Mouse (Mus musculus): ENCODE data around the gene Gm11060. TPM values are rescaled to one million over a fixed set of nuclear protein-coding genes. Genes with fewer than 3 reads are reported as not detected.

The Gm11060 gene
- total and polyA plus RNA-seq, 3 experiments, result not detected

DNA sequence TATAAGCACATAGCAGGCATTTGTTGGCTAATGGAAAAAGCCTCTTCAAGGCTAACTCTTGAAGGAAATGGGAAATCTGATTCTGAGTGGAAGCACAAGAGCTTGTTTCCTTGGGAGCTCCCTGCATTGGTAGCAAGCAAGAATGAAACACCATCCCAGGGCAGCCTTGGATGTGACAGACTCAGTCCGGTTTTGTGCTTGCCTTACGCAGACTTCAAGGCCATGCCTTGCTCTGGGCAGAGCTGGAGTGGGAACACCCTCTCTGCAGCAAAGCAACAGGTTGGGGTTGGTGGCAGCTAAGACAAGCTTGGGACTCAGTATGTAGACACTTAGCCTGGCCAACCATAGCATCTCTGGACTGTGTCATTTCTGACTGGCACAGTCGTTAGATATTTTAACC, 5.7 kb upstream of the Gm11060 start:
- Histone ChIP-seq H3K9me3 (replicated peaks) (no peaks in the 10 kb centered on the region), H3K27me3 (ENCODE audit: insufficient read depth, low read length) (peaks cover 13% of the 10 kb centered on the region), H3K36me3 (replicated peaks) (no peaks in the 10 kb centered on the region), H3K4me1 (ENCODE audit: insufficient read depth, low read depth, low read length) (no peaks in the 10 kb centered on the region), H3K4me3 (ENCODE audit: low read depth, low read length) (no peak overlapping the region)
- ATAC-seq (ENCODE audit: extremely low read depth, insufficient number of reproducible peaks, low FRiP score, poor library complexity, severe bottlenecking), result no peak
- no peak for TF ChIP-seq POLR2AphosphoS5 (IDR thresholded peaks at IDR 0.05; ENCODE audit: insufficient replicate concordance, low read depth, low read length)
- TF ChIP-seq TAL1 (conservative IDR thresholded peaks at IDR 0.05; ENCODE audit: low read depth, low read length), result no peak
- TF ChIP-seq GATA1 (IDR thresholded peaks at IDR 0.05; ENCODE audit: borderline replicate concordance, low read length), result no peak
- no peak for TF ChIP-seq CTCF (IDR thresholded peaks at IDR 0.05; ENCODE audit: low read depth, low read length)
- TF ChIP-seq GATA2 (IDR thresholded peaks at IDR 0.05; ENCODE audit: borderline replicate concordance, low read depth, low read length), result no peak
- no peak for DNase-seq (ENCODE audit: low spot score)

DNA sequence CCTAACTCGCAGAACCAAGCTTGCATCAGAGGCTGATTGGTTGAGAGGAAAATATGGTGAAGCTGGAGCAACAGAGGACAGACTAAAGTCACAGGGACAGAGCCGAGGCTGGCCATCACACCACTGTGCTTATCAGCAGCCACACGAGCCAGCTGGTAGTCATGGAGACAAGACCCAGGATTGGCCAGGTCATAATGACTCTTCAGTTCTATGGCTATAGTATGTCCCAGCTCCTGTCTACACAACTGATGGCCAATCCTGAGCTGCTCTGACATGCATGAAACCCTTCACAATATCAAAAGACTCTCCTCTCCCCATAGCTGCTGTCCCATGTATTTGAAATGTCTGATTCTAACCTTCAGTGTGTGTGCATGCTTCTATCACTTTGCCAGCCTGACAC, 3.8 kb upstream of the Gm11060 start:
- H3K27me3 ChIP-seq (ENCODE audit: insufficient read depth, low read length), result peaks cover 6% of the 10 kb centered on the region
- ATAC-seq (ENCODE audit: extremely low read depth, insufficient number of reproducible peaks, low FRiP score, poor library complexity, severe bottlenecking) (no peak), DNase-seq (ENCODE audit: low spot score) (no peak)
- H3K36me3 ChIP-seq (replicated peaks), result no peaks in the 10 kb centered on the region
- no peak overlapping the region for H3K4me3 ChIP-seq (ENCODE audit: low read depth, low read length)
- H3K9me3 ChIP-seq (replicated peaks), result no peaks in the 10 kb centered on the region
- TF ChIP-seq TAL1 (conservative IDR thresholded peaks at IDR 0.05; ENCODE audit: low read depth, low read length) (no peak), CTCF (IDR thresholded peaks at IDR 0.05; ENCODE audit: low read depth, low read length) (no peak), GATA1 (IDR thresholded peaks at IDR 0.05; ENCODE audit: borderline replicate concordance, low read length) (no peak), POLR2AphosphoS5 (IDR thresholded peaks at IDR 0.05; ENCODE audit: insufficient replicate concordance, low read depth, low read length) (no peak), GATA2 (IDR thresholded peaks at IDR 0.05; ENCODE audit: borderline replicate concordance, low read depth, low read length) (no peak)
- H3K4me1 ChIP-seq (ENCODE audit: insufficient read depth, low read depth, low read length), result no peaks in the 10 kb centered on the region

DNA sequence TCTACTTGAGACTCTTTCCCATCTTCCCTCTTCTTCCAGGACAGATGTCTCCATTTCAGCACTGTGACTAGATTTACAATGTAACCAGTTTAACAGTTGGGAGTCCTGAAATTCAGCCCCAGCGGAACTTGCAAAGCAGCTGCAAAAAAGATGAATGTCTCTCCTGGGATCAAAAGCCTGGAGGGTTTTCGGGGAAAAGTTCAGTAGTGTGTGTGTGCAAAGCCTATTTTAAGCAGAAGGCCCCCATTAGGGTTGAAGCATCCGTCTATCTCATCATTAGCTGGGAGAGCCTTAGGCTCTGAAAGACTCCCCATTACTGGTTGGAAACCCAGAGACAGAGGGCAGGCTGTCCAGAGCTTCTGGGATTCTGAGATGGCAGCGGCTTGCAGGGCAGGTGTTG, 2.7 kb upstream of the Gm11060 start:
- TF ChIP-seq TAL1 (conservative IDR thresholded peaks at IDR 0.05; ENCODE audit: low read depth, low read length), result no peak
- no peak for TF ChIP-seq GATA1 (IDR thresholded peaks at IDR 0.05; ENCODE audit: borderline replicate concordance, low read length)
- no peak for TF ChIP-seq GATA2 (IDR thresholded peaks at IDR 0.05; ENCODE audit: borderline replicate concordance, low read depth, low read length)
- no peak for TF ChIP-seq POLR2AphosphoS5 (IDR thresholded peaks at IDR 0.05; ENCODE audit: insufficient replicate concordance, low read depth, low read length)
- no peak for TF ChIP-seq CTCF (IDR thresholded peaks at IDR 0.05; ENCODE audit: low read depth, low read length)
- Histone ChIP-seq H3K27me3 (ENCODE audit: insufficient read depth, low read length) (peaks cover 6% of the 10 kb centered on the region), H3K4me3 (ENCODE audit: low read depth, low read length) (no peak overlapping the region), H3K36me3 (replicated peaks) (no peaks in the 10 kb centered on the region), H3K4me1 (ENCODE audit: insufficient read depth, low read depth, low read length) (no peaks in the 10 kb centered on the region), H3K9me3 (replicated peaks) (no peaks in the 10 kb centered on the region)
- DNase-seq (ENCODE audit: low spot score), result no peak
- ATAC-seq (ENCODE audit: extremely low read depth, insufficient number of reproducible peaks, low FRiP score, poor library complexity, severe bottlenecking), result no peak

DNA sequence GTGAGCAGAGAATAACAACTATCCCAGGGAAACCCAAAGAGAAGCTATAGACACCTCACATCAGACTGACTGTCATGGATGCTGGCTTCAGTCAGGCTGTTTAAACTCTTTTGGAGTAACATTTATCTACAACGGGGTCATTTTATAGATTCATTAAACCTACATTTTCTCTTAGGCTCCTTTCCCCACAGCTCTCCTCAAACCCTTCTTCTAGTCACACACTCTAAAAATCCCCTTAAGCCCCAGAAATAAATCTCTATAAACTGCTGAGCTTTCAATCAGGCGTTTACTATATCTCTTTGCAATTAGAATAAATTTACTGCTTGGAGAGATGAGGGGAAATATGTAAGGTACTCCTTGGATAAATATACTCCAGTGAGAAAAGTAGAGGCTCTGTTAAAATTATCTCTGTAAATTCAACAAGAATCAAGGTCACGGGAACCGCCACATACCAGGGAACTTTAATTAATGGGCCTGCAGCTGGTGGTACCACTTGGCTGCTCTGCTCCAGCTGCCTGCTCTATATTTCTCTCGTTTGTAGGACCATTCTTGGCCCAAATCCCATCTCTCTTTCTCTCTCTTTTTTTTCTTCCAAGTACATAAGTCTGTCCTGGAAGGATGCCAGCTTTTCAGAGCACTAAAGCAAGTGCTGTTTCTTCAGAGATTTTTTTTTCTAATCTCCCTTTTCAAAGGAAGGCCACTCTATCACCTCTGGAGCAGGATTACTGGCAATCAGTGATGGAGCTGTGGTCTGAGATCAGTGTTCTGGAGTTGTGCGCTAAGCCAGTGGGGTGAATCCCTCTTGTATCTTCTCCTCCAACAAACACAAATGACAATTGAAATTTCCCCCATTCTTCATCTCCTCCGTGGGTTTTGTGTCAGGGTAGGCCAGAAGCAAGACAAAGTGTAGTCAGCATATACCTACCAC, 2.0 kb upstream of the Gm11060 start:
- no peaks in the 10 kb centered on the region for H3K4me1 ChIP-seq (ENCODE audit: insufficient read depth, low read depth, low read length)
- no peaks in the 10 kb centered on the region for H3K9me3 ChIP-seq (replicated peaks)
- no peaks in the 10 kb centered on the region for H3K36me3 ChIP-seq (replicated peaks)
- TF ChIP-seq TAL1 (conservative IDR thresholded peaks at IDR 0.05; ENCODE audit: low read depth, low read length) (no peak), POLR2AphosphoS5 (IDR thresholded peaks at IDR 0.05; ENCODE audit: insufficient replicate concordance, low read depth, low read length) (no peak), GATA1 (IDR thresholded peaks at IDR 0.05; ENCODE audit: borderline replicate concordance, low read length) (no peak), CTCF (IDR thresholded peaks at IDR 0.05; ENCODE audit: low read depth, low read length) (no peak), GATA2 (IDR thresholded peaks at IDR 0.05; ENCODE audit: borderline replicate concordance, low read depth, low read length) (no peak)
- H3K4me3 ChIP-seq (ENCODE audit: low read depth, low read length), result no peak overlapping the region
- H3K27me3 ChIP-seq (ENCODE audit: insufficient read depth, low read length), result peaks cover 8% of the 10 kb centered on the region
- no peak for DNase-seq (ENCODE audit: low spot score)
- no peak for ATAC-seq (ENCODE audit: extremely low read depth, insufficient number of reproducible peaks, low FRiP score, poor library complexity, severe bottlenecking)

DNA sequence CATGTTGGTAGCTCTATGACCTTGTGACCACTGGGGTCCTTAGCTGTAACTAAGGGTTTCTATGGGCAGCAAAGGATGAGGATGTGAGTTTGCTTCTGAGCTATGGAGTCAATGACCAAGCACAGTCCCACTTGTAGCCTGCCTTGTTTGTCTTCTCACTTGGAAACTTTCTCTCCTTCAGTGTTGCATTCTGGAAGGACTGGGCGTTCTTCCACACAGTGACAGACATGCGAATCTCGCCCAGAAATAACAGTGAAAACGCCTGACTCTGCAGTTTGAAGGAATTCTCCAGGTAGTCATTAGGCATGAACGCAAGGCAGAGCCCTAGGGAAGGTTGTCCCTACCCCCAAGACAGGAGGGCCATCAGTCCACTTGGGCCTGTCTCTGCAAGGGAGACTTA, 827 bp upstream of the Gm11060 start:
- H3K9me3 ChIP-seq (replicated peaks), result no peaks in the 10 kb centered on the region
- ATAC-seq (ENCODE audit: extremely low read depth, insufficient number of reproducible peaks, low FRiP score, poor library complexity, severe bottlenecking), result no peak
- peaks cover 8% of the 10 kb centered on the region for H3K27me3 ChIP-seq (ENCODE audit: insufficient read depth, low read length)
- no peak overlapping the region for H3K4me3 ChIP-seq (ENCODE audit: low read depth, low read length)
- H3K36me3 ChIP-seq (replicated peaks), result no peaks in the 10 kb centered on the region
- DNase-seq (ENCODE audit: low spot score), result no peak
- H3K4me1 ChIP-seq (ENCODE audit: insufficient read depth, low read depth, low read length), result no peaks in the 10 kb centered on the region
- TF ChIP-seq POLR2AphosphoS5 (IDR thresholded peaks at IDR 0.05; ENCODE audit: insufficient replicate concordance, low read depth, low read length) (no peak), GATA2 (IDR thresholded peaks at IDR 0.05; ENCODE audit: borderline replicate concordance, low read depth, low read length) (no peak), CTCF (IDR thresholded peaks at IDR 0.05; ENCODE audit: low read depth, low read length) (no peak), TAL1 (conservative IDR thresholded peaks at IDR 0.05; ENCODE audit: low read depth, low read length) (no peak), GATA1 (IDR thresholded peaks at IDR 0.05; ENCODE audit: borderline replicate concordance, low read length) (no peak)

DNA sequence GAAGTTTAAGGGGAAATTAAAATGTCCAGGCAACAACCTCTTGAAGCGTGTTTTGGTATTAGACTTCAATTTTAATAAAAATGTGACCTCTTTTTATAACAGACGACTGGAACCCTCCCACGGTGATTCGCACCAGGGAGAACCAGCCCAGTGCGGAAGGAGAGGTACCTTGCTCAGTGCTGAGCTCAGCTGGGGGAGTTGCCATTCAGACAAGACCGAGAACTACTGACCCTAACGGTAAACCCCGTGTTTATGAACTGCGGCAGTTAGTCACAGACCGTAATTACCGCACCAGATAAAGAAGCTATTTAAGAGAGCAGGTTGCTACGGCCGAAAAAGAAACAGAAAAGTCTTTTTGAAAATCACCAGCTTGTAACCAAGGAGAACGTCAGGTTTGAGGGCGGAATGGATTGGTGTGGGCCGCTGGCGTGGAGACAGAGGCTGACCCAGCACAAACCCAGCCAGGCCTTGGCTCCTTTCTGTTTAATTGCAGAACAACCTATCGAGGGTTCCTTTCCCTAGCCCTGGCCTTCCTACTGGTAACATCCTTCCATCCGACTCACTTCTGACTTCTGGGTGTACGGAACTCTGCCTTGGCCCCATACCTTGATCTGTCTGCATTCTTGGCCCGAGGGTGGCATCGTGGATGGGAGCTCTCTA, 5.6 kb downstream of the Gm11060 start:
- no peak for TF ChIP-seq GATA2 (IDR thresholded peaks at IDR 0.05; ENCODE audit: borderline replicate concordance, low read depth, low read length)
- TF ChIP-seq POLR2AphosphoS5 (IDR thresholded peaks at IDR 0.05; ENCODE audit: insufficient replicate concordance, low read depth, low read length), result no peak
- TF ChIP-seq GATA1 (IDR thresholded peaks at IDR 0.05; ENCODE audit: borderline replicate concordance, low read length), result no peak
- no peak for TF ChIP-seq CTCF (IDR thresholded peaks at IDR 0.05; ENCODE audit: low read depth, low read length)
- TF ChIP-seq TAL1 (conservative IDR thresholded peaks at IDR 0.05; ENCODE audit: low read depth, low read length), result no peak
- no peak for DNase-seq (ENCODE audit: low spot score)
- Histone ChIP-seq H3K4me1 (ENCODE audit: insufficient read depth, low read depth, low read length) (no peaks in the 10 kb centered on the region), H3K9me3 (replicated peaks) (no peaks in the 10 kb centered on the region), H3K27me3 (ENCODE audit: insufficient read depth, low read length) (peaks cover 2% of the 10 kb centered on the region; the same call in 1 of the 2 replicates), H3K4me3 (ENCODE audit: low read depth, low read length) (no peak overlapping the region), H3K36me3 (replicated peaks) (no peaks in the 10 kb centered on the region)
- ATAC-seq (ENCODE audit: extremely low read depth, insufficient number of reproducible peaks, low FRiP score, poor library complexity, severe bottlenecking), result no peak
